Mouse (Mus musculus) lung, adult 2 months (tissue): Measurements from ENCODE around the gene Epop.

ENCODE experiments used
- CTCF ChIP-seq: fragments of 200-500 bp; IDR thresholded peaks from 2 replicates; pipeline ENCODE4 v1.5.1; 2011; ENCODE audit warnings: mild to moderate bottlenecking, low read length, control low read depth; ENCODE audit not compliant: insufficient read depth
- POLR2A ChIP-seq: fragments of 200-500 bp; IDR thresholded peaks from 2 replicates; pipeline ENCODE4 v1.6.1; 2011; ENCODE audit warnings: low read depth, mild to moderate bottlenecking, control low read depth, low read length, borderline replicate concordance; ENCODE audit errors: extremely low read depth

DNA sequence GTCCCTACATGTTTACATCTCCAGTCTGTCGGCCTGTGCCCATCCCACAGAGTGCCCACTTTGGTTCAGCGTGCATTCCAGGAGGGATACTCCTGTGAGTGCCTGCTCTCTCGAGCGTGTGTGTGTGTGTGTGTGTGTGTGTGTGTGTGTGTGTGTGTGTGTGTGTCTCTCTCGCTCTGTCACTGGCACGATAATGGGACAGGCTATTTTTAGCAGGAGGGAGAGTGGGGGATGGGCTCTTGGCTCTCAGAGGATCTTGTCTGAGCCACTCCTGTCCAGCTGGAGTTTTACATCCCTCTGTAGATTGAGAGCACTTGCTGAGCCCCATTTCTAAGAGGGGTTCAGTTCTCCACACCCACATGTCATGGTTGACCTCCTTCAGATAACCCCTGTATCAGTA is 40.3 kb upstream of the Epop start:
- TF ChIP-seq POLR2A (no peak), CTCF (no peak)
